Mouse (Mus musculus): ENCODE measurements around the gene Rasa3.

The Rasa3 gene

DNA sequence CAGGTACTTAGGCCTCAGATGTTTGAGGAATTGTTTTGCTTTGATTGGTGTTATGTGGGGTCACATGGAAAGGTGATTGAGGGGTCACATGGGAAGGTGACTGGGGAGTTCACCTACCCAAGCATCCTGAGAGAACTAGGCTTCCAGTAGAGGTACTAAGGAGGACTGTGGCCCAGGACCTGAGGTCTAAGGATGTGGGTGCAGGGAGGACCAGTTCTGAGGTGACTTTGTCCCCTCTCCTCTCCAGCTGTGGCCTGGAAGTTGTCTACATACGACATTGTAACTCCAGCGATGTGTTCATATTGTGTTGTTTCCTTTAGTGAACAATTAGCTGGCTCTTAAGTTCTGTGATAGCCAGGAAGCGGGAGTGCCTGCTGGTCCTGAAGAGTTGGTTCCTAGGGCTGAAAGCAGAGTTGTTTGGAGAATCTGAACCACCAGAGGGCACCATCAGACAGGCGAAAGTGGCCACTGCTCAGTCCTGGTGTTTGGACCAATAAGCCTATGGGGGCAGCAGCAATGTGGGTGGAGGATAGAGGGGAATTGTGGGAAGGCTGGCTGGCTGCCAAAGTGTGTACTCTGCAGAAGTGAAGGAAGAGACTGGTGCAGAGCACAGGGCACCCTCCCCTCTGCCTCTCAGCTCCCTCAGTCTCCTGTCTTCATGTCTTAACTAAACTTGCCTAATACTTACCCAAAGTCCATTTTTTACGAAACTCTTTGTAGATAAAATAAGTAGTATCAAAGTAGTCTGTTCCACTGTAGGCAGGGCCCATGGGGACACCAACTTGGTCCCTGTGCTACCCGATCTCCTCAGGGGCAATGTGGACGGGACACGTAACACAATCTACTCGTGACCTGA, 126.5 kb downstream of the Rasa3 start:
- peak; percentile 96 for DNase-seq (ENCODE audit: low spot score)

GRCm38 (mm10) chr8:13548831-13549230, 128.6 kb downstream of the Rasa3 start:
- DNase-seq (ENCODE audit: low spot score), result peak; percentile 78

DNA sequence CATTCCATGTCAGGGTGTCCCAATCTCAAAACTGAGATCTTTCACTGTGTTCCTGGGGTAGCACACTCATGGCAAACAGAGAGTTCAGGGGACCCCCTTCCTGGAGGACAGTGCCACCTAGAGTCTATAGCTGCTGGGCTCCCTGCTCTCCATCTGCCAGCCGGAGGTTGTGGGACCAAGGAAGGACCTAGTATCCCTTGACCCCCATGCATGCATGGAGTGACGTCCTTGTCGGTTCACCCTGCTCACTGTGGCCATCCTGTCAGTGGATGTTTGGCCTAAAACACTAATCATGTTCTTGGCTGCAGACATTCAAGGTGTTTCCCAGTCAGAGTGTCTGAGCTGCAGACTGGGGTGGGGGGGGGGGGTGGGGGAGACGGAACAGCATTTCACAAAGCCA, 129.2 kb downstream of the Rasa3 start:
- peak; percentile 66 for DNase-seq (ENCODE audit: low spot score)

DNA sequence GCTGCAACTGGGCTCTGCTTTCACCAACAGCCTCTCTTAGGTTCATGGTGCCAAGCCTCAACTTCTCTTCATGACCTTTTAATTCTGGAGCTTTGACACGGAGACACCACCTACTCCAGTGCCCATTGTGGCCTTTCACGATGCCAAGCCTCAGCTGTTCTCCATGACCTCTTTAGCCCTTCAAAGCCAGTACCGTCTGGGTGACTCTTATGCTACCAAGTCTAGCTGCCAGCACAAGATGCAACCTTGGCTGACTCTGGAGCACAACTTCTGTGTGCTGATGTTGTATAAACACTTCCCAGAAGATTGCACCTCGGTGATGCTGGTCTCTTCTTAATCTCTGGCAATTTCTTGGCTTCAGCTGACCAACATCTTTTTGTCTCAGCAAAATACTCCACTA, 131.0 kb downstream of the Rasa3 start:
- DNase-seq (ENCODE audit: low spot score), result no peak

DNA sequence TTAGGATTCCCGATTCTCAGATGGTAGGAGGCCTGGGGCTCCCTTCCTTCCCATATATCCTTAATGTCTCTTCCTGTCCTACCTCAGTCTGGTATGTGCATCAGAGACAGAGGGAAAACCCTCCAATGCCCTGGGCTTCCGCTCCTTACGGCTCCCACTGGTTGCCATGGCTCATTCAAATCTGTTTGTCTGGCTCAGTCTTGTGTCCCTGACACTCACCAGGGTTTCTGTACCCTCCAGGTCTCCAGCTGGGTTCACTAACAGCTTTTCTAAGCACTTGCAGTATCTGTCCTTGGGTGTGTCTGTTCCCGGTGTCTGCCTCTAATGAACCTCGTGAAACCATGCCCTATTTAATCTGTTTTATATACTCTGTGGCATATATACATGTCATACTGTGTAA, 135.9 kb downstream of the Rasa3 start:
- DNase-seq (ENCODE audit: low spot score), result no peak

- DNase-seq (ENCODE audit: low spot score), result no peak
Observed at GRCm38 (mm10) chr8:13540122-13540521, 137.3 kb downstream of the Rasa3 start.

DNA sequence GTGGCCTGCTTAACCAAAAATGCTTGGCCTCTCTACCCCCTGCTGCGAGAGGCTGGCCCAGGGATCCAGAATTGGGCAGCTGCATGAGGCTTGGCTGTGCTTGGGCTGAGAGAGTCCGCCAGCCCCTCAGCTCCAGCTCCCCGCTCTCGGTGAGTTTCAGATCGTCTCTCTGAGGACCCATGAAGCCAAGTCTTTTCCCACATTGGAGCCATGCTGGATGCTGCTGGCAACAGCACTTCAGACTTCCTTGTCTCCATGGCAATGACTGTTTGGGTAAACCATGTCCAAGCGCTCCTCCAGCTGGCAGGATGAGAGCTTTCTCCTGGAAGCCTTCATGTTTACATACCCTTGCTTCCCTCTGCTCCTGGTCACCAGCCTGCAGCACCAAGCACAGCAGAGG, 138.6 kb downstream of the Rasa3 start:
- DNase-seq (ENCODE audit: low spot score), result no peak

DNA sequence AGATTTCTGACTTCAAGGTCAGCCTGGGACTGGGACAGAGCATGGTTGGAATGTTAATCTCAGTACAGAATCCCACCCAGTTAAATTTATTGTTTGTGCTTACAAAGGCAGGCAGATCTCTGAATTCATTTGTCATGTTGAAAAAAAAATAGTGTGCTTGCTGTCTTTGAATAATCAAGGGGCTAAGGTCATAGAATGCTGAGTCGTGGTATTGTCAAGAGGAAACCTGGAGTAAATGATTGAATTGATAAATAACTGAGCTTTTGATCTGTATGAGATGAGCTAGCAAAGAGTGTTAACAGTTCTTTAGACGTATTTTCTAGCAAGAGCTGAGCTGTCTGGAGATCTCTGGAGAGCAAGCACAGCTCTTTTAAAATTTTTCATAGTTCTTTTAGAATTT, 140.3 kb downstream of the Rasa3 start:
- no peak for DNase-seq (ENCODE audit: low spot score)

GRCm38 (mm10) chr8:13533123-13533522, 144.3 kb downstream of the Rasa3 start:
- no peak for DNase-seq (ENCODE audit: low spot score)

- no peak for DNase-seq (ENCODE audit: low spot score)
Observed at GRCm38 (mm10) chr8:13531602-13532171, 145.7 kb downstream of the Rasa3 start.

DNA sequence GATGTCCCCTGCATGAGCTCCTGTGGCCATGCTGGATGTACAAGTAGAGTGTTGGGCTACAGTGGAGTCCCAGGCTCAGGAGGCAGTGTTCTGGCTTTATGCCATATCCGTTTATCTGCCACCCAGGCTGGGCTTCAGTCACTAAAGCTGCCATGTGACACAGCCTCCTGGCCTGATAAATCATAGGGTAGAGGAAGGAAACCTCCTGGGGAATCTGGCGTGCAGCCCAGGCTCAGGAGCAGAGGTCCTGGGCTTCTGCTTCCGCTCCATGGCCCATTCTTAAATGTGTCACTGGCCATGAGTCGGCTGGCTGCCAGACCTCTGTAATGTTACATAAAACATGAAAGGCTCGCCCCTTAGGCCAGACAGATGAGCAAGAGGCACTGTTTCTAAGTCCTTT, 146.5 kb downstream of the Rasa3 start:
- peak; percentile 82 for DNase-seq (ENCODE audit: low spot score)

DNA sequence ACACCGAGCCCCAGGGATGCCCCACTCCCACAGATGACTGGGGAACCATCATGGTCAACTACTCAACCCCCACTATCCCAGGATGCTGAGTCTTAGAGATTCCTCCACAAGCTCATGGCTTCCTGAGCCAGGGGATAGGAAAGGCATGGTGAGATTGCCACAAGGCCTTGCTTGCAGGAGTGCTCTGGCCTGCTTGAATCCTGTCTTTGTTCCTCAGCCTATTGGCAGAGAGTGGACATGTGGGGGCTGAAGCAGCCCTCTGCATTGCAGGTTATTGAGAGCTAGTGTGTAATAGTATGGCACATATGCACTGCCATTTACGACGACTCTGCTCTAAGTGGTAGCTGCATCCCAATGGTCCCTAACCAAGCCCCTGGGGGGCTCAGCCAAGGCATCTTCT, 147.0 kb downstream of the Rasa3 start:
- no peak for DNase-seq (ENCODE audit: low spot score)

- DNase-seq (ENCODE audit: low spot score), result peak; percentile 86
Observed at GRCm38 (mm10) chr8:13529891-13530316, 147.5 kb downstream of the Rasa3 start.

DNA sequence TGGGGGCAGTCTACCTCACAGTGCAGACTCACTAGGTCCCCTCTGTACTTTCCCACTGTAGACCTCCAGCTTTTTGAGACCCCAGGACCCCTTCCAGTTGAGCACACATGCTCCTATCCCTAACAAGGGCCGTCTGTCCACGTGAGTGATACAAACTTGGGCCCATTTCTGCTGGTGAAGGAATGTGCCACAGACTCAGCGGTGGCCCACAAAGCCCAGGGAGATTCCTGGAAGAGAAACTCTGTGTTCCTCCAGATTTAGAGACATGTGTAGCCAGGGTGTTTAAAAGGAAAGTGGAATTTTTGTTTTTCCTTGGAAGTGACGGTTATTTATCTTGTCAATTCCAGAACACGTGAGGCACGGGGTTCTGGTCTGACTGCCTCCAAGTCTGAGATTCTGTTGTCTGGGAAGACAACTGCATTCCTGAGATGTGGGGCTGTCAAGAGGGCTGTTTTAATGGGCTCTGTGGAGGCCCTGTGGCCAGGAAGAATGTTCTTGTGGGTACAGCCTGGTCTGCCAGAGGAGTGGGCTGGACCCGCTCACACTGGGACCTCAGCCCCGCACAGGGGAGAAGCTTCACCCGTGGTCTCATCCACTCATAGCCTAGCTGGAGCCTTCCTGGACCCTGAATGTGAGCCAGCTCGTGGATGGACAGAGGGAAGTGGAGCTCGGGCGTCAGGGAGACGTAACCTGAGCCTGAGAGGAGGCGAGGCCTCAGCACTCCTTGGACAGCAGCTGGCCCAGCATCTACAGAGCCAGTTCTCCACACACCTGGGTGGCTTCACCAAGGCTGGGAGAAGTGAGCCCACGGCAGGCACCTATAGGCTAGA, 148.2 kb downstream of the Rasa3 start:
- DNase-seq (ENCODE audit: low spot score), result no peak

GRCm38 (mm10) chr8:13521392-13521791, 156.0 kb downstream of the Rasa3 start:
- DNase-seq (ENCODE audit: low spot score), result no peak

DNA sequence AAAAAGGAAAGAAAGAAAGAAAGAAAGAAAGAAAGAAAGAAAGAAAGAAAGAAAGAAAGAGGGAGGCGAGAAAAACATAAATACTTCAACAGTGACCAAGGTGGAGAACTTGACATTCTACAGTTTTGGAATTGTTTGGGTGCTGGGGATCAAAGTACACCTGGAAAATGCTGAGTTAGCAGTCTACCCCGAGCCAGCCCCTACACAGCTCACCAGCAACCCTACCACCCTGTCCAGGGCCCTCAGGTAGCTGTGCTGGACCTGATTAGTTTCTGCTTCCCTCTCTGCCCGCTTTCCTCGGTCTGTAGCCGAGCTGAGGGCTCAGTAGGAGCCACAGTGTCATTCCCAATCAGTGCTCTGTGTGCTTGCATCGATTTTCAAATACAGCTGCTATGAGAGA, 157.1 kb downstream of the Rasa3 start:
- DNase-seq (ENCODE audit: low spot score), result no peak

GRCm38 (mm10) chr8:13519503-13519902, 157.9 kb downstream of the Rasa3 start:
- DNase-seq (ENCODE audit: low spot score), result no peak

DNA sequence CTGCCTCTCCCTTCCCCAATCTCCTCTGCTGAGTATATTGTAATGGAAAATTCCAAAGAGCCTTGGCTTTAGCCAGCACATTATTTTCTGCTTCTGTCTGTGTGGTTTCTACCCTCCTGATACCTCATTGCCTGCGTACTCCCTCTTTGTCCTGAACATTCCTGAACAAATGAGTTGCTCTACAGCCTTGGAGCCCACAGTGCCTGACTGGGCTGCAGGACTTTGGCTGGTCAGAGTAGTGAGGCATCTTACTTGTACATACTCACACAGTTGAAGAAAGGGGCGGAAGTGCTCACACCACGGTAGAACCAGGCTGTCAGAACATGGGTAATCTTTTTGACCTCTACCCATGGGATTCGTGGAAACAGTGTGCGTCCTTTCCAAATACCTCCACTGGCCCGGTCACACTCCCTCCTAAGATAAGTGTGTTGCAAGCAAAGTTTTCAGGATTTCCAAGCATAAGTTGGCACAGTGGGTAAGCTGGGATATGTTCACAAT, 160.1 kb downstream of the Rasa3 start:
- no peak for DNase-seq (ENCODE audit: low spot score)

Data from testis, postnatal 10 days (tissue).